Mouse (Mus musculus) urinary bladder, postnatal 10 days (tissue): Measurements from ENCODE around the gene Vmn1r126.
"Not testable (repeated sequence)": the region's sequence is repeated elsewhere in the genome, so short reads cannot be mapped to it uniquely, and the experiment has no call there.

Experiments
- DNase-seq: peaks from one replicate; pipeline ENCODE4 v3.0.0; 2022; ENCODE audit warnings: low spot score

Vmn1r126 gene

GRCm38 (mm10) chr7:21301367-21301766 lies at the start of gene Vmn1r126:
Gene Vmn1r126, minus strand, starts transcription at chr7:21301467.
- not testable (repeated sequence) for DNase-seq

- not testable (repeated sequence) for DNase-seq
Measured at GRCm38 (mm10) chr7:21349073-21349472, 47.8 kb upstream of the Vmn1r126 start, which contains the start of gene Vmn1r128. Gene Vmn1r128, plus strand, starts transcription at chr7:21349373.

DNA sequence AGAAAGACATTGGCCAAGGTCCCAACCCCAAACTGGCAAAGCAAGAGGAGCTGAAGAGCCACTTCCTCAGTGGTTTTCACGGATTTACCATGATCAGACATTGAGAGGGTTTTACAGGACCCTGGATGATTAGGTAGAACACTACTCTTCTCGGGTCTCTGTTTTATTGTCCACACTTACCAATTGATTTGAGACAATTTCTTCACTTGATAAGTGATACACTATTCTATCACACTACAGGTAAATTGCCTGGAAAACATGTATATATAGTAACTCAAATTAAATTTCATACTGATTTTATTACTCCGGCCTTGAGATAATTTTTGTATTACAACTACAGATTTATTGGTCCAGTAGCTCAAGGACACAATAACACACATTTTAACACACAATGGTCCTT lies 18.5 kb upstream of the Vmn1r126 start, which contains the start of gene Vmn1r127:
Gene Vmn1r127 (minus strand): TSS at position 101 of the 400 bp plus-strand sequence.
- DNase-seq: not testable (repeated sequence)

DNA sequence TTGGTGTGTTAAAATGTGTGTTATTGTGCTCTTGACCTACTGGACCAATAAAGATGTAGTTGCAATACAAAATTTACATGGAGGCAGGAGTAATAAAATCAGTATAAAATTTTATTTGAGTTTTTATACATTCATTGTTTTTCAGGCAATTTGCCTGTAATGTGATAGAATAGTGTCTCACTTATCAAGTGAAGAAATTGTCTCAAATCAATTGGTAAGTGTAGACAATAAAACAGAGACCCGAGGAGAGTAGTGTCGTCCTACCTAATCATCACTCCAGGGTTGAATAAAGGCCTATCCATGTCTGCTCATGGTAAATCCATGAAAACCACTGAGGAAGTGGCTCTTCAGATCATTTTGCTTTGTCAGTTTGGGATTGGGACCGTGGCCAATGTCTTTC lies 29.4 kb downstream of the Vmn1r126 start, which contains the start of gene Vmn1r125:
Gene Vmn1r125 (plus strand): TSS at position 301 of the 400 bp plus-strand sequence.
- not testable (repeated sequence) for DNase-seq

DNA sequence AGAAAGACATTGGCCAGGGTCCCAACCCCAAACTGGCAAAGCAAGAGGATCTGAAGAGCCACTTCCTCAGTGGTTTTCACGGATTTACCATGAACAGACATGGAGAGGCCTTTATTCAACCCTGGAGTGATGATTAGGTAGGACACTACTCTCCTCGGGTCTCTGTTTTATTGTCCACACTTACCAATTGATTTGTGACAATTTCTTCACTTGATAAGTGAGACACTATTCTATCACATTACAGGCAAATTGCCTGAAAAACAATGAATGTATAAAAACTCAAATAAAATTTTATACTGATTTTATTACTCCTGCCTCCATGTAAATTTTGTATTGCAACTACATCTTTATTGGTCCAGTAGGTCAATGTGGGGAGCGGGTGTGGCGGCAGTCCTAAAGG lies 40.8 kb downstream of the Vmn1r126 start, which contains the start of gene Vmn1r124:
Gene Vmn1r124 (minus strand): TSS at position 101 of the 400 bp plus-strand sequence.
- DNase-seq: not testable (repeated sequence)
